In the genomic region with DNA sequence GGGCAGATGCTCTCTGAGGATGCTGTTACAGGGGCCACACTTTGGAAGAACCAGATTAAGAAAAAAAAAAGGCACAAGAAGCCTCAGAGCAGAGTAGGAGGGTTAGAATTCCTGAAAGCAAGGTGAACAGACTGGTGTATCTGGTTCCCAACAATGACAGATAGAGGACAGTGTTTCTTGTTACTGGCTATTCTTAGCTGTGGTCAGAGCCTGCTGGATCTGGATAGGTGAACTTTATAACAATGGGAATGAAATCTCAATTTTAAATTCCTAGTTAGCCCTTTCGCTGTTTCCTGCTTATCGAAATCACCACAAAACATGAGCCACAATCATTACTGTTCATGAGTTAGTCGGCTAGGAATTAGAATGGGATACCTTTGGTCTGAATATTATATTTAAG, we compare ENCODE assay signal across 25 mouse cellular contexts.
DNase-seq lines count a peak whose midpoint lies in the region; ATAC-seq lines count a peak whose summit lies in the region.
"Had no signal": no experiment of that assay in that cellular context is flagged by ENCODE, and none has a peak within 500 bp of the region (broad histone marks: within the 10 kb centered on the region; RNA-seq: fewer than 3 reads in every experiment).

No protein-coding gene starts in this region.

- H3K9ac ChIP-seq in heart, embryonic 11.5 days (ENCODE audit: low read depth, low read length): no peak overlapping the region
- H3K9ac ChIP-seq: embryonic facial prominence, embryonic 13.5 days; forebrain, embryonic 12.5 days; forebrain, embryonic 15.5 days; heart, embryonic 13.5 days; hindbrain, embryonic 13.5 days; intestine, embryonic 15.5 days had no signal

- H3K27me3 ChIP-seq in heart, embryonic 10.5 days (ENCODE audit: insufficient read depth, poor library complexity, severe bottlenecking): no peaks in the 10 kb centered on the region
- no peaks in the 10 kb centered on the region for H3K27me3 ChIP-seq in heart, embryonic 11.5 days (ENCODE audit: control insufficient read depth, insufficient read depth, low read length)
- H3K27me3 ChIP-seq: embryonic facial prominence, embryonic 13.5 days; forebrain, embryonic 12.5 days; forebrain, embryonic 15.5 days; heart, embryonic 13.5 days; hindbrain, embryonic 13.5 days; intestine, embryonic 15.5 days had no signal

- WGBS in heart, embryonic 10.5 days: 88% methylated on average over 3 of the region's 3 CpGs
- 87% methylated on average over 3 of the region's 3 CpGs for WGBS in heart, embryonic 11.5 days (ENCODE audit: insufficient replicate concordance)

- no peak overlapping the region for H3K4me3 ChIP-seq in heart, embryonic 10.5 days
- no peak overlapping the region for H3K4me3 ChIP-seq in heart, embryonic 11.5 days (ENCODE audit: low read depth, low read length)
- H3K4me3 ChIP-seq: embryonic facial prominence, embryonic 10.5 days; embryonic facial prominence, embryonic 13.5 days; erythroblast, embryonic 14.5 days; forebrain, embryonic 12.5 days; forebrain, embryonic 15.5 days; heart, embryonic 13.5 days; hindbrain, embryonic 13.5 days; intestine, embryonic 15.5 days had no signal

- H3K27ac ChIP-seq in heart, embryonic 10.5 days: peak overlapping the region; percentile 69; the same call in 1 of the 2 replicates
- H3K27ac ChIP-seq in heart, embryonic 11.5 days (ENCODE audit: low read depth, low read length): no peak overlapping the region; the same call in 1 of the 2 replicates
- H3K27ac ChIP-seq: embryonic facial prominence, embryonic 10.5 days; embryonic facial prominence, embryonic 13.5 days; forebrain, embryonic 12.5 days; forebrain, embryonic 15.5 days; heart, embryonic 13.5 days; hindbrain, embryonic 13.5 days; intestine, embryonic 15.5 days had no signal

- no peaks in the 10 kb centered on the region for H3K9me3 ChIP-seq in heart, embryonic 10.5 days
- no peaks in the 10 kb centered on the region for H3K9me3 ChIP-seq in heart, embryonic 11.5 days (replicated peaks; ENCODE audit: control insufficient read depth, low read length)
- H3K9me3 ChIP-seq: embryonic facial prominence, embryonic 13.5 days; forebrain, embryonic 12.5 days; forebrain, embryonic 15.5 days; heart, embryonic 13.5 days; hindbrain, embryonic 13.5 days; intestine, embryonic 15.5 days had no signal

- no peak overlapping the region for H3K4me2 ChIP-seq in heart, embryonic 11.5 days
- H3K4me2 ChIP-seq: embryonic facial prominence, embryonic 13.5 days; forebrain, embryonic 12.5 days; forebrain, embryonic 15.5 days; heart, embryonic 13.5 days; hindbrain, embryonic 13.5 days; intestine, embryonic 15.5 days had no signal

- peak; percentile 53 for DNase-seq in heart, adult 11 months
- no peak for DNase-seq in heart, postnatal 4 days
- DNase-seq in heart, embryonic 10.5 days (ENCODE audit: low spot score): no peak
- DNase-seq in adipocyte (ENCODE audit: low spot score): peak; percentile 19
- DNase-seq in left cerebral cortex, adult 18-20 months (ENCODE audit: low spot score in 2 of 2): no peak
- DNase-seq in thymus, postnatal 25 days: no peak
- DNase-seq: adrenal gland, adult 8-10 months; adrenal gland, postnatal 25 days; cerebellum, adult 11-12 months; cerebellum, adult 8-10 months; cerebellum, postnatal 10 days; cerebellum, postnatal 36 days; embryo, embryonic 11 days; gastrocnemius, postnatal 25 days; kidney, adult 11 months had no signal

- H3K4me1 ChIP-seq in heart, embryonic 10.5 days: peaks cover 18% of the 10 kb centered on the region; the same call in 1 of the 2 replicates
- no peaks in the 10 kb centered on the region; the same call in 1 of the 2 replicates for H3K4me1 ChIP-seq in heart, embryonic 11.5 days (ENCODE audit: control insufficient read depth, insufficient read depth, low read length)
- H3K4me1 ChIP-seq: forebrain, embryonic 12.5 days; forebrain, embryonic 15.5 days; intestine, embryonic 15.5 days had no signal

- peaks cover 4% of the 10 kb centered on the region for H3K36me3 ChIP-seq in heart, embryonic 10.5 days
- H3K36me3 ChIP-seq in heart, embryonic 11.5 days (ENCODE audit: control insufficient read depth, insufficient read depth, low read length): no peaks in the 10 kb centered on the region
- H3K36me3 ChIP-seq: embryonic facial prominence, embryonic 13.5 days; forebrain, embryonic 12.5 days; forebrain, embryonic 15.5 days; heart, embryonic 13.5 days; hindbrain, embryonic 13.5 days; intestine, embryonic 15.5 days had no signal

- no peak for ATAC-seq in heart, embryonic 11.5 days (replicated peaks; ENCODE audit: insufficient number of reproducible peaks, low FRiP score, low TSS enrichment)
- ATAC-seq: forebrain, embryonic 15.5 days; hindbrain, embryonic 16.5 days; intestine, embryonic 15.5 days had no signal

Comparison
In these comparisons a context has a peak if more than half of its experiments do, and no peak if none do; other contexts are left out.
1. DNase-seq: peak in heart, adult 11 months (single experiment) and adipocyte (single experiment); none in heart, postnatal 4 days (single experiment), heart, embryonic 10.5 days (single experiment), left cerebral cortex, adult 18-20 months (0 of 2) and thymus, postnatal 25 days (single experiment).